Mouse (Mus musculus) sigmoid colon, adult 10 weeks (tissue): ENCODE results near the gene 3110040M04Rik. TPM values are rescaled to one million over a fixed set of nuclear protein-coding genes. Genes with fewer than 3 reads are reported as not detected.

Source experiments
- polyA plus RNA-seq: library from polyadenylated mRNA; stranded (reverse); fragments of 350-450 nt; fragmentation: Illumina TruSeq; extraction: RNeasy Lipid Tissue Mini Kit (QIAGEN cat#74804); gene quantifications from one replicate; pipeline ENCODE4 v1.2.3, GENCODE M21; 2014; ENCODE audit warnings: low read depth, low replicate concordance

3110040M04Rik gene
- polyA plus RNA-seq, result not detected

DNA sequence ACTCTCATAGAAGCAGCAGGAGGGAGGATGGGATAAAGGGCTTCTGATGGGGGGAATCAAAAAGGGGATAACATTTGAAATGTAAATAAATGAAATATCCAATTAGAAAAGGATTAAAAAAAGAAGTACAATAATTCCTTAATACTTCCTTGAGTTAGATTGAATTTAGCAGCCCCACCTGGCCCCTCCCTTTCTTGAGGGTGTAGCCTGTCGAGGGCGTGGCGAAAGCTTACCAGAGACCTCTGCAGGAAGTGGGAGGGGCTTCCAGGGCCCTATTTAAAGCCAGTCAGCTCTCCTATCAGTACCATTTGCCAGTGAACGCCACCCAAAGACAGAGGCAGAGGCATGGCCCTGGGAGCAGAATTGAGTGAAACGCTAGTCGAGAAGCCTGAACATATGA lies at the start of gene 3110040M04Rik:
3110040M04Rik (plus strand) TSS at position 304 of the 400 bp plus-strand sequence.

DNA sequence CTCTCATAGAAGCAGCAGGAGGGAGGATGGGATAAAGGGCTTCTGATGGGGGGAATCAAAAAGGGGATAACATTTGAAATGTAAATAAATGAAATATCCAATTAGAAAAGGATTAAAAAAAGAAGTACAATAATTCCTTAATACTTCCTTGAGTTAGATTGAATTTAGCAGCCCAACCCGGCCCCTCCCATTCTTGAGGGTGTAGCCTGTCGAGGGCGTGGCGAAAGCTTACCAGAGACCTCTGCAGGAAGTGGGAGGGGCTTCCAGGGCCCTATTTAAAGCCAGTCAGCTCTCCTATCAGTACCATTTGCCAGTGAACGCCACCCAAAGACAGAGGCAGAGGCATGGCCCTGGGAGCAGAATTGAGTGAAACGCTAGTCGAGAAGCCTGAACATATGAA lies 21.7 kb upstream of the 3110040M04Rik start, which contains the start of gene Gm47985:
Gm47985 (plus strand) TSS at position 272 of the 400 bp plus-strand sequence.

DNA sequence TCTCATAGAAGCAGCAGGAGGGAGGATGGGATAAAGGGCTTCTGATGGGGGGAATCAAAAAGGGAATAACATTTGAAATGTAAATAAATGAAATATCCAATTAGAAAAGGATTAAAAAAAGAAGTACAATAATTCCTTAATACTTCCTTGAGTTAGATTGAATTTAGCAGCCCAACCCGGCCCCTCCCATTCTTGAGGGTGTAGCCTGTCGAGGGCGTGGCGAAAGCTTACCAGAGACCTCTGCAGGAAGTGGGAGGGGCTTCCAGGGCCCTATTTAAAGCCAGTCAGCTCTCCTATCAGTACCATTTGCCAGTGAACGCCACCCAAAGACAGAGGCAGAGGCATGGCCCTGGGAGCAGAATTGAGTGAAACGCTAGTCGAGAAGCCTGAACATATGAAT lies 11.8 kb upstream of the 3110040M04Rik start, which contains the start of gene Gm8947:
Gm8947 (plus strand) TSS at position 302 of the 400 bp plus-strand sequence.

DNA sequence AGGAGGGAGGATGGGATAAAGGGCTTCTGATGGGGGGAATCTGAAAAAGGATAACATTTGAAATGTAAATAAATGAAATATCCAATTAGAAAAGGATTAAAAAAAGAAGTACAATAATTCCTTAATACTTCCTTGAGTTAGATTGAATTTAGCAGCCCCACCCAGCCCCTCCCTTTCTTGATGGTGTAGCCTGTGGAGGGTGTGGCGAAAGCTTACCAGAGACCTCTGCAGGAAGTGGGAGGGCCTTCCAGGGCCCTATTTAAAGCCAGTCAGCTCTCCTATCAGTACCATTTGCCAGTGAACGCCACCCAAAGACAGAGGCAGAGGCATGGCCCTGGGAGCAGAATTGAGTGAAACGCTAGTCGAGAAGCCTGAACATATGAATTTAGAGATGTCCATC lies 5.8 kb upstream of the 3110040M04Rik start, which contains the start of gene Gm47995:
Gm47995 (plus strand) TSS at position 329 of the 400 bp plus-strand sequence.

DNA sequence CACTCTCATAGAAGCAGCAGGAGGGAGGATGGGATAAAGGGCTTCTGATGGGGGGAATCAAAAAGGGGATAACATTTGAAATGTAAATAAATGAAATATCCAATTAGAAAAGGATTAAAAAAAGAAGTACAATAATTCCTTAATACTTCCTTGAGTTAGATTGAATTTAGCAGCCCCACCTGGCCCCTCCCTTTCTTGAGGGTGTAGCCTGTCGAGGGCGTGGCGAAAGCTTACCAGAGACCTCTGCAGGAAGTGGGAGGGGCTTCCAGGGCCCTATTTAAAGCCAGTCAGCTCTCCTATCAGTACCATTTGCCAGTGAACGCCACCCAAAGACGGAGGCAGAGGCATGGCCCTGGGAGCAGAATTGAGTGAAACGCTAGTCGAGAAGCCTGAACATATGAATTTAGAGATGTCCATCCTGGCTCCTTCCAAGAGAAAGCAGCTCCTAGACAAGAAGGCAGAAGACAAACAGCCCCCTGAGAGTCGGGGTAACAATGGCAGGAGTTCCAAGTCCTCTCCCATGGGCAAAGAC lies 6.0 kb downstream of the 3110040M04Rik start, which contains the start of gene Gm47996:
Gm47996 (plus strand) TSS at position 308 of the 532 bp plus-strand sequence.

Other genes with a start within 250 kb of the 3110040M04Rik start
- gene Hmcn1, start 210.7 kb upstream of the 3110040M04Rik start, polyA plus RNA-seq, result 9.6 TPM
- gene Gm47985, start 21.6 kb upstream of the 3110040M04Rik start, polyA plus RNA-seq, result not detected
- not detected for gene Gm8947, start 11.7 kb upstream of the 3110040M04Rik start, polyA plus RNA-seq
- gene Gm47995, start 5.7 kb upstream of the 3110040M04Rik start, polyA plus RNA-seq, result not detected
- not detected for gene Gm47996, start 6.0 kb downstream of the 3110040M04Rik start, polyA plus RNA-seq
- 1,520 TPM for gene Ivns1abp, start 140.4 kb downstream of the 3110040M04Rik start, polyA plus RNA-seq
- 72.2 TPM for gene Swt1, start 224.3 kb downstream of the 3110040M04Rik start, polyA plus RNA-seq
- gene Trmt1l, start 224.4 kb downstream of the 3110040M04Rik start, polyA plus RNA-seq, result 53.4 TPM